In genomic region chr10:66973274-66973673, GRCm38 (mm10) we compare ENCODE assay signal across 19 mouse cellular contexts.
DNase-seq lines count a peak whose midpoint lies in the region; ATAC-seq and TF ChIP-seq lines count a peak whose summit lies in the region.
"Had no signal": no experiment of that assay in that cellular context is flagged by ENCODE, and none has a peak within 500 bp of the region (broad histone marks: within the 10 kb centered on the region; RNA-seq: fewer than 3 reads in every experiment).

No protein-coding gene starts in this region.

- no peak overlapping the region for H3K9ac ChIP-seq in stomach, embryonic 15.5 days
- no peak overlapping the region for H3K9ac ChIP-seq in stomach, postnatal 0 days (ENCODE audit: low read length)
- no peak overlapping the region for H3K9ac ChIP-seq in embryonic facial prominence, embryonic 11.5 days (replicated peaks; ENCODE audit: low read length)
- H3K9ac ChIP-seq in embryonic facial prominence, embryonic 15.5 days, result no peak overlapping the region
- H3K9ac ChIP-seq in limb, embryonic 14.5 days (ENCODE audit: low read depth, low read length, severe bottlenecking), result no peak overlapping the region
- H3K9ac ChIP-seq: heart, embryonic 12.5 days; hindbrain, embryonic 14.5 days had no signal

- H3K27ac ChIP-seq in stomach, embryonic 15.5 days, result peak overlapping the region; percentile 26; the same call in 1 of the 2 replicates
- H3K27ac ChIP-seq in stomach, postnatal 0 days (replicated peaks), result no peak overlapping the region
- H3K27ac ChIP-seq in embryonic facial prominence, embryonic 11.5 days (replicated peaks; ENCODE audit: low read depth, low read length), result no peak overlapping the region
- H3K27ac ChIP-seq in embryonic facial prominence, embryonic 15.5 days (replicated peaks), result 0 out of 2 replicates have a peak overlapping the region, but pooled peaks have one; percentile 4
- 0 out of 2 replicates have a peak overlapping the region, but pooled peaks have one; percentile 22 for H3K27ac ChIP-seq in limb, embryonic 14.5 days (replicated peaks; ENCODE audit: low read depth, low read length)
- H3K27ac ChIP-seq: hindbrain, embryonic 10.5 days; hindbrain, embryonic 14.5 days had no signal

- TF ChIP-seq EP300 in stomach, postnatal 0 days (optimal IDR thresholded peaks at IDR 0.05), result no peak

- no peak for ATAC-seq in stomach, embryonic 15.5 days (ENCODE audit: insufficient read depth, low FRiP score, low read depth)
- no peak for ATAC-seq in stomach, postnatal 0 days (ENCODE audit: low FRiP score, low TSS enrichment)
- ATAC-seq in embryonic facial prominence, embryonic 11.5 days (replicated peaks; ENCODE audit: insufficient number of reproducible peaks, low FRiP score, low TSS enrichment, low read depth), result 0 out of 2 replicates have a peak, but pooled peaks have one; percentile 59
- ATAC-seq in embryonic facial prominence, embryonic 15.5 days (ENCODE audit: insufficient number of reproducible peaks, low FRiP score, low TSS enrichment, low read depth), result no peak; the same call in 1 of the 2 replicates
- no peak for ATAC-seq in limb, embryonic 14.5 days (ENCODE audit: low FRiP score, low read depth)
- ATAC-seq in megakaryocyte progenitor cell, adult 5-6 weeks (replicated peaks; ENCODE audit: poor library complexity), result no peak
- ATAC-seq: CD4-positive, CD25-positive, alpha-beta regulatory T cell, adult 4 months; forebrain, embryonic 14.5 days had no signal

- no peak for TF ChIP-seq POLR2A in limb, embryonic 14.5 days (IDR thresholded peaks at IDR 0.05; ENCODE audit: borderline replicate concordance, extremely low read depth, insufficient read depth, insufficient read length)

- WGBS in stomach, embryonic 15.5 days, result 58% methylated on average over 2 of the region's 2 CpGs
- whole genome bisulfite sequencing in stomach, postnatal 0 days, result 55% methylated on average over 2 of the region's 2 CpGs
- 52% methylated on average over 2 of the region's 2 CpGs for WGBS in embryonic facial prominence, embryonic 11.5 days
- WGBS in embryonic facial prominence, embryonic 15.5 days, result 51% methylated on average over 2 of the region's 2 CpGs
- WGBS in limb, embryonic 14.5 days, result 28% methylated on average over 2 of the region's 2 CpGs

- H3K4me1 ChIP-seq in stomach, embryonic 15.5 days, result peaks cover 9% of the 10 kb centered on the region; the same call in 1 of the 2 replicates
- H3K4me1 ChIP-seq in stomach, postnatal 0 days (replicated peaks; ENCODE audit: control insufficient read depth, insufficient read depth), result no peaks in the 10 kb centered on the region
- H3K4me1 ChIP-seq in embryonic facial prominence, embryonic 11.5 days (ENCODE audit: control insufficient read depth, insufficient read depth, low read length), result no peaks in the 10 kb centered on the region
- peaks cover 5% of the 10 kb centered on the region; the same call in 1 of the 2 replicates for H3K4me1 ChIP-seq in embryonic facial prominence, embryonic 15.5 days
- peaks cover 8% of the 10 kb centered on the region for H3K4me1 ChIP-seq in limb, embryonic 14.5 days (ENCODE audit: control insufficient read depth, insufficient read depth, low read length)
- H3K4me1 ChIP-seq: heart, embryonic 12.5 days had no signal

- no peak for DNase-seq in stomach, postnatal 0 days (ENCODE audit: low spot score)
- peak; percentile 8 for DNase-seq in embryonic facial prominence, embryonic 11.5 days (ENCODE audit: low spot score)
- no peak for DNase-seq in limb, embryonic 14.5 days (ENCODE audit: low spot score)
- DNase-seq in kidney, postnatal 25 days, result no peak
- no peak for DNase-seq in right cerebral cortex, postnatal 4 days
- DNase-seq: adrenal gland, postnatal 10 days; B cell, adult 2 months; cerebellum, adult 11 months; cerebellum, adult 9-10 months; cerebellum, postnatal 25 days had no signal

- H3K4me3 ChIP-seq in stomach, embryonic 15.5 days (replicated peaks), result no peak overlapping the region
- no peak overlapping the region for H3K4me3 ChIP-seq in stomach, postnatal 0 days (ENCODE audit: low read depth, low read length)
- no peak overlapping the region for H3K4me3 ChIP-seq in embryonic facial prominence, embryonic 11.5 days (ENCODE audit: low read depth, low read length)
- H3K4me3 ChIP-seq in embryonic facial prominence, embryonic 15.5 days (replicated peaks), result no peak overlapping the region
- H3K4me3 ChIP-seq in limb, embryonic 14.5 days (replicated peaks; ENCODE audit: low read length), result no peak overlapping the region
- H3K4me3 ChIP-seq: heart, embryonic 12.5 days; hindbrain, embryonic 10.5 days had no signal

- no peaks in the 10 kb centered on the region for H3K9me3 ChIP-seq in stomach, embryonic 15.5 days
- no peaks in the 10 kb centered on the region for H3K9me3 ChIP-seq in stomach, postnatal 0 days (ENCODE audit: control insufficient read depth, low read length)
- H3K9me3 ChIP-seq in embryonic facial prominence, embryonic 11.5 days (replicated peaks; ENCODE audit: control insufficient read depth, low read length), result no peaks in the 10 kb centered on the region
- H3K9me3 ChIP-seq in embryonic facial prominence, embryonic 15.5 days (replicated peaks), result no peaks in the 10 kb centered on the region
- H3K9me3 ChIP-seq in limb, embryonic 14.5 days (ENCODE audit: control insufficient read depth, low read length), result no peaks in the 10 kb centered on the region
- H3K9me3 ChIP-seq: G1E; heart, embryonic 12.5 days; hindbrain, embryonic 10.5 days had no signal

- no peak overlapping the region for H3K4me2 ChIP-seq in stomach, embryonic 15.5 days
- H3K4me2 ChIP-seq in stomach, postnatal 0 days (replicated peaks; ENCODE audit: low read depth), result no peak overlapping the region
- H3K4me2 ChIP-seq in embryonic facial prominence, embryonic 11.5 days (ENCODE audit: low read depth, low read length), result no peak overlapping the region
- H3K4me2 ChIP-seq in embryonic facial prominence, embryonic 15.5 days (replicated peaks), result no peak overlapping the region
- H3K4me2 ChIP-seq in limb, embryonic 14.5 days (replicated peaks; ENCODE audit: low read depth, low read length, severe bottlenecking), result no peak overlapping the region
- H3K4me2 ChIP-seq: heart, embryonic 12.5 days; hindbrain, embryonic 14.5 days had no signal

- H3K36me3 ChIP-seq in stomach, embryonic 15.5 days, result no peaks in the 10 kb centered on the region
- H3K36me3 ChIP-seq in stomach, postnatal 0 days (ENCODE audit: control insufficient read depth, insufficient read depth, low read length), result no peaks in the 10 kb centered on the region
- no peaks in the 10 kb centered on the region for H3K36me3 ChIP-seq in embryonic facial prominence, embryonic 11.5 days (replicated peaks; ENCODE audit: control insufficient read depth, insufficient read depth, low read depth, low read length)
- no peaks in the 10 kb centered on the region for H3K36me3 ChIP-seq in embryonic facial prominence, embryonic 15.5 days
- no peaks in the 10 kb centered on the region for H3K36me3 ChIP-seq in limb, embryonic 14.5 days (ENCODE audit: control insufficient read depth, insufficient read depth, low read length)
- H3K36me3 ChIP-seq: G1E; heart, embryonic 12.5 days; hindbrain, embryonic 10.5 days had no signal

- no peak for TF ChIP-seq CTCF in stomach, postnatal 0 days (IDR thresholded peaks at IDR 0.05; ENCODE audit: low read depth)

- no peaks in the 10 kb centered on the region for H3K27me3 ChIP-seq in stomach, embryonic 15.5 days (replicated peaks)
- H3K27me3 ChIP-seq in stomach, postnatal 0 days (ENCODE audit: control insufficient read depth, insufficient read depth, low read length), result no peaks in the 10 kb centered on the region
- no peaks in the 10 kb centered on the region for H3K27me3 ChIP-seq in embryonic facial prominence, embryonic 11.5 days (ENCODE audit: control insufficient read depth, insufficient read depth, low read length)
- H3K27me3 ChIP-seq in embryonic facial prominence, embryonic 15.5 days, result no peaks in the 10 kb centered on the region
- no peaks in the 10 kb centered on the region for H3K27me3 ChIP-seq in limb, embryonic 14.5 days (ENCODE audit: control insufficient read depth, insufficient read depth, low read length)
- H3K27me3 ChIP-seq: heart, embryonic 12.5 days had no signal

Comparison
In these comparisons a context has a peak if more than half of its experiments do, and no peak if none do; other contexts are left out.
1. H3K27ac ChIP-seq: peak in stomach, embryonic 15.5 days (single experiment), embryonic facial prominence, embryonic 15.5 days (single experiment) and limb, embryonic 14.5 days (single experiment); none in stomach, postnatal 0 days (single experiment) and embryonic facial prominence, embryonic 11.5 days (single experiment).